Mouse (Mus musculus): ENCODE measurements around the gene Cpd. TPM values are rescaled to one million over a fixed set of nuclear protein-coding genes. Genes with fewer than 3 reads are reported as not detected.
"Not testable (repeated sequence)": the region's sequence is repeated elsewhere in the genome, so short reads cannot be mapped to it uniquely, and the experiment has no call there.

The Cpd gene
- total RNA-seq, 2 experiments from 2014 or later: 56.6 to 57.2 TPM

- intact Hi-C loops (cut with DNase I): loop anchor here (5.0 kb wide), 1 partner anchor 86 kb away; no protein-coding TSS in a partner anchor
- DNase-seq (ENCODE audit: low spot score in 2 of 2): no peak
Observed at GRCm38 (mm10) chr11:76806026-76806425, 40.8 kb downstream of the Cpd start.

GRCm38 (mm10) chr11:76805072-76805471 is 41.7 kb downstream of the Cpd start:
- intact Hi-C loops (cut with DNase I): loop anchor here (5.0 kb wide), 1 partner anchor 87 kb away; no protein-coding TSS in a partner anchor
- DNase-seq (ENCODE audit: low spot score in 2 of 2): not testable (repeated sequence)

GRCm38 (mm10) chr11:76803266-76803665 is 43.6 kb downstream of the Cpd start:
- no peak for DNase-seq (ENCODE audit: low spot score in 2 of 2)
- intact Hi-C loops (cut with DNase I): no loop called here

GRCm38 (mm10) chr11:76797236-76797635 is 49.6 kb downstream of the Cpd start:
- DNase-seq (ENCODE audit: low spot score in 2 of 2): no peak
- intact Hi-C loops (cut with DNase I): no loop called here

- intact Hi-C loops (cut with DNase I): no loop called here
- DNase-seq (ENCODE audit: low spot score in 2 of 2): peak in 1 of 2 experiments; percentile 17
Observed at GRCm38 (mm10) chr11:76795326-76795725, 51.5 kb downstream of the Cpd start.

- DNase-seq (ENCODE audit: low spot score in 2 of 2): no peak
Observed at GRCm38 (mm10) chr11:76791331-76791730, 55.5 kb downstream of the Cpd start.

GRCm38 (mm10) chr11:76789252-76789651 is 57.6 kb downstream of the Cpd start:
- intact Hi-C loops (cut with DNase I): loop anchor here (2.0 kb wide), 1 partner anchor 106 kb away; no protein-coding TSS in a partner anchor
- DNase-seq (ENCODE audit: low spot score in 2 of 2): peak; percentile 42 to 43

More at GRCm38 (mm10) chr11:76791331-76791730, 55.5 kb downstream of the Cpd start:
- intact Hi-C loops (cut with DNase I): loop anchor here (5.0 kb wide), 1 partner anchor 161 kb away; no protein-coding TSS in a partner anchor

GRCm38 (mm10) chr11:76775533-76775932 is 71.3 kb downstream of the Cpd start:
- DNase-seq (ENCODE audit: low spot score in 2 of 2): no peak
- intact Hi-C loops (cut with DNase I): no loop called here

GRCm38 (mm10) chr11:76773811-76774210 is 73.0 kb downstream of the Cpd start:
- no peak for DNase-seq (ENCODE audit: low spot score in 2 of 2)

GRCm38 (mm10) chr11:76770566-76770965 is 76.3 kb downstream of the Cpd start:
- DNase-seq (ENCODE audit: low spot score in 2 of 2): no peak
- intact Hi-C loops (cut with DNase I): no loop called here

More at GRCm38 (mm10) chr11:76773811-76774210, 73.0 kb downstream of the Cpd start:
- intact Hi-C loops (cut with DNase I): no loop called here

GRCm38 (mm10) chr11:76763741-76764122 is 83.1 kb downstream of the Cpd start:
- intact Hi-C loops (cut with DNase I): loop anchor here (1.0 to 2.0 kb wide), 2 partner anchors 86 to 109 kb away; no protein-coding TSS in a partner anchor
- DNase-seq (ENCODE audit: low spot score in 2 of 2): no peak

GRCm38 (mm10) chr11:76763053-76763740 is 83.6 kb downstream of the Cpd start, which contains the start of gene Gosr1:
Gene Gosr1, minus strand, starts transcription at chr11:76763579.
- peak; percentile 90 to 97 for DNase-seq (ENCODE audit: low spot score in 2 of 2)
- intact Hi-C loops (cut with DNase I): loop anchor here (1.0 to 2.0 kb wide), 2 partner anchors 86 to 108 kb away; no protein-coding TSS in a partner anchor

GRCm38 (mm10) chr11:76752276-76752675 is 94.5 kb downstream of the Cpd start:
- intact Hi-C loops (cut with DNase I): no loop called here
- DNase-seq (ENCODE audit: low spot score in 2 of 2): no peak

GRCm38 (mm10) chr11:76748819-76749218 is 98.0 kb downstream of the Cpd start:
- no peak for DNase-seq (ENCODE audit: low spot score in 2 of 2)
- intact Hi-C loops (cut with DNase I): loop anchor here (5.0 kb wide), 1 partner anchor 72 kb away; the partner anchor contains the start of gene Trarg1

GRCm38 (mm10) chr11:76745921-76746320 is 100.9 kb downstream of the Cpd start:
- intact Hi-C loops (cut with DNase I): loop anchor here (5.0 kb wide), 1 partner anchor 69 kb away; the partner anchor contains the start of gene Trarg1
- DNase-seq (ENCODE audit: low spot score in 2 of 2): no peak

GRCm38 (mm10) chr11:76744550-76744949 is 102.3 kb downstream of the Cpd start:
- intact Hi-C loops (cut with DNase I): no loop called here
- DNase-seq (ENCODE audit: low spot score in 2 of 2): peak; percentile 41 to 87

GRCm38 (mm10) chr11:76742511-76742910 is 104.3 kb downstream of the Cpd start:
- DNase-seq (ENCODE audit: low spot score in 2 of 2): no peak
- intact Hi-C loops (cut with DNase I): no loop called here

GRCm38 (mm10) chr11:76739125-76739524 is 107.7 kb downstream of the Cpd start:
- intact Hi-C loops (cut with DNase I): no loop called here
- DNase-seq (ENCODE audit: low spot score in 2 of 2): no peak

- DNase-seq (ENCODE audit: low spot score in 2 of 2): no peak
- intact Hi-C loops (cut with DNase I): no loop called here
Observed at GRCm38 (mm10) chr11:76735753-76736324, 111.0 kb downstream of the Cpd start.

GRCm38 (mm10) chr11:76734560-76734959 is 112.3 kb downstream of the Cpd start:
- no peak for DNase-seq (ENCODE audit: low spot score in 2 of 2)
- intact Hi-C loops (cut with DNase I): no loop called here

GRCm38 (mm10) chr11:76730650-76731049 is 116.2 kb downstream of the Cpd start:
- intact Hi-C loops (cut with DNase I): no loop called here
- no peak for DNase-seq (ENCODE audit: low spot score in 2 of 2)
